Comparison of ENCODE assay signal across 8 mouse cellular contexts in genomic region chr13:52530008-52530945, GRCm38 (mm10). TPM values are rescaled to one million over a fixed set of nuclear protein-coding genes. Genes with fewer than 3 reads are reported as not detected.
DNase-seq lines count a peak whose midpoint lies in the region; ATAC-seq lines count a peak whose summit lies in the region.

No protein-coding gene starts in this region.

- peak overlapping the region; percentile 95 for H3K4me2 ChIP-seq in intestine, embryonic 15.5 days (replicated peaks)

- no peaks in the 10 kb centered on the region for H3K36me3 ChIP-seq in intestine, embryonic 15.5 days

- 0 out of 2 replicates have a peak, but pooled peaks cover 3% of the 10 kb centered on the region for H3K4me1 ChIP-seq in intestine, embryonic 15.5 days (replicated peaks)

- intact Hi-C loops in gastrocnemius, postnatal 36 days (cut with DNase I): loop anchor here (5.0 kb wide), 1 partner anchor 693 kb away; no protein-coding TSS in a partner anchor
- intact Hi-C loops in left cerebral cortex, postnatal 14 days (cut with DNase I): loop anchor here (2.0 to 10.0 kb wide), 3 partner anchors 255 to 685 kb away; partner anchors contain the start of gene Gadd45g

- H3K9me3 ChIP-seq in intestine, embryonic 15.5 days: no peaks in the 10 kb centered on the region

- H3K27me3 ChIP-seq in intestine, embryonic 15.5 days (replicated peaks): peaks cover 16% of the 10 kb centered on the region

- H3K9ac ChIP-seq in intestine, embryonic 15.5 days: peak overlapping the region; percentile 45

- H3K27ac ChIP-seq in intestine, embryonic 15.5 days: no peak overlapping the region

- H3K4me3 ChIP-seq in intestine, embryonic 15.5 days (replicated peaks): peak overlapping the region; percentile 47

- peak; percentile 74 for DNase-seq in adipocyte (ENCODE audit: low spot score)
- DNase-seq in embryo, embryonic 10 days (ENCODE audit: low spot score): peak; percentile 89
- peak; percentile 27 to 51 for DNase-seq in gastrocnemius, postnatal 36 days
- peak; percentile 86 to 88 for DNase-seq in left cerebral cortex, postnatal 14 days (ENCODE audit: low spot score in 2 of 2)
- peak; percentile 78 for DNase-seq in right cerebral cortex, postnatal 14 days
- peak; percentile 59 for DNase-seq in urinary bladder, postnatal 25 days (ENCODE audit: low spot score)

- WGBS in intestine, embryonic 15.5 days: 2% methylated on average over 50 of the region's 50 CpGs

- peak; percentile 98 for ATAC-seq in intestine, embryonic 15.5 days
- ATAC-seq in megakaryocyte-erythroid progenitor cell, adult 5-6 weeks (replicated peaks; ENCODE audit: low FRiP score, low TSS enrichment, poor library complexity, severe bottlenecking): peak; percentile 95

RNA-seq across cellular contexts. Expression of gene Diras2, which starts 0.8 kb away (rescaled TPM):
- total RNA-seq in gastrocnemius, postnatal 36 days (2021): under 1 TPM; 0.05 to 0.10 TPM
- polyA plus RNA-seq in intestine, embryonic 15.5 days (2015; fragmentation: Nextera tagmentation; extraction: Ambion mirVana): 0.48 and 0.58 TPM in 2 replicates
- total RNA-seq in left cerebral cortex, postnatal 14 days (2021): 100 to 1,000 TPM; 148 to 176 TPM
- 0.22 TPM in 1 of 2 replicates, not detected in the other for total RNA-seq in megakaryocyte-erythroid progenitor cell, adult 5-6 weeks (2014; fragmentation: Nextera tagmentation)
- 0.47 and 0.57 TPM in 2 replicates for total RNA-seq in megakaryocyte-erythroid progenitor cell, adult 5-6 weeks (2017)

RNA-seq across cellular contexts. Expression of gene Syk, which starts 52.7 kb away (rescaled TPM):
- total RNA-seq in gastrocnemius, postnatal 36 days (2021): 1 to 10 TPM; 2.1 to 3.5 TPM
- polyA plus RNA-seq in intestine, embryonic 15.5 days (2015; fragmentation: Nextera tagmentation; extraction: Ambion mirVana): 3.3 and 3.6 TPM in 2 replicates
- total RNA-seq in left cerebral cortex, postnatal 14 days (2021): 1 to 10 TPM; 2.9 to 4.5 TPM
- total RNA-seq in megakaryocyte-erythroid progenitor cell, adult 5-6 weeks (2014; fragmentation: Nextera tagmentation): 28.9 and 34.0 TPM in 2 replicates
- total RNA-seq in megakaryocyte-erythroid progenitor cell, adult 5-6 weeks (2017): 25.6 and 43.6 TPM in 2 replicates

Comparison
In these comparisons a context has a peak if more than half of its experiments do, and no peak if none do; other contexts are left out.
1. DNase-seq: peak in every context shown above with its lines; median percentile 89 in embryo, embryonic 10 days; 87 in left cerebral cortex, postnatal 14 days; 78 in right cerebral cortex, postnatal 14 days; 74 in adipocyte; 59 in urinary bladder, postnatal 25 days; 39 in gastrocnemius, postnatal 36 days.
2. RNA of gene Diras2, which starts 0.8 kb away (total RNA-seq): 148 to 176 TPM in left cerebral cortex, postnatal 14 days; 0.22 to 0.57 TPM in megakaryocyte-erythroid progenitor cell, adult 5-6 weeks and 0.05 to 0.10 TPM in gastrocnemius, postnatal 36 days; every median in the first group is over 10 times any median in the second.
3. RNA of gene Syk, which starts 52.7 kb away (total RNA-seq): 25.6 to 43.6 TPM in megakaryocyte-erythroid progenitor cell, adult 5-6 weeks; 2.9 to 4.5 TPM in left cerebral cortex, postnatal 14 days and 2.1 to 3.5 TPM in gastrocnemius, postnatal 36 days; every median in the first group is over 4 times any median in the second.